Mouse (Mus musculus) lung, postnatal 36 days (tissue): ENCODE results near the gene Cdca7l.
"Not testable (repeated sequence)": the region's sequence is repeated elsewhere in the genome, so short reads cannot be mapped to it uniquely, and the experiment has no call there.

Experiments
- DNase-seq: peaks from one replicate; pipeline ENCODE4 v3.0.0; 2022; ENCODE audit warnings: mixed read lengths

The Cdca7l gene

DNA sequence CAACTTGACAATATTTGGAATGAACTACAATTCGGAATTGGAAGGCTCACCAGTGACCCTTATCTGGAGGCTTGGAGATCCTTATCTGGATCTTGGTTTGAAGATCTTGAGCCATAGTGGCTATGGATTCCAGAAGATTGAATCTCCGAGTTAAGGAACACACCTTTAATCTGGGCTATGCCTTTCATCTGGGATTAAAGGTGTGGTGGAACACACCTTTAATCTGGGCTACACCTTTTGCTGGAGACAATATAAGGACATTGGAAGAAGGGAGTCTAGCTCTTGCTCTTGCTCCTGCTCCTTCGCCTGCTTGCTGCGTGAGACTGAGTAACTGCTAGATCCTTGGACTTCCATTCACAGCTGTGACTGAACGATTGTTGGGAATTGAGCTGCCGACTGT, at the start of gene Cdca7l:
Gene Cdca7l, plus strand, starts transcription at position 301 of the 400 bp plus-strand sequence.
- not testable (repeated sequence) for DNase-seq

DNA sequence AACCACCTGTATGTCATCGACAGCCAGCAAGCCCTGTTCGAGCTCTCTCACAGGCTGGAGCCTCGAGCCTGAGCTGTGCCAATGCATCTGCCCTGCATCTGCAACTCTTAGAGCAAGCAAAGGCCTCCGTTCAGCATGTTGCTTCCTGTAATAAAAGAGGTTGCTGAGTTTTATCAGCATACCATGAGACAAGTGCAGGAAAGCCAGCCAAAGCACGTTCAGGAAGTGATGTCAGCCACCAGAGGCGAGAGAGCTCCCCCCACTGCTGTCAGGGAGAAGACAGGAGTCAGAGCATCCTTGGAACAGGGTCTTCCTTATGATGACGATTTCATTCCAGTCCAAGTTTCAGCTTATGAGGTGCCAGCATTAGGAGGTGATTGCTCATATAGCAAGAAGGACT, 48.1 kb upstream of the Cdca7l start:
- DNase-seq, result peak; percentile 59

DNA sequence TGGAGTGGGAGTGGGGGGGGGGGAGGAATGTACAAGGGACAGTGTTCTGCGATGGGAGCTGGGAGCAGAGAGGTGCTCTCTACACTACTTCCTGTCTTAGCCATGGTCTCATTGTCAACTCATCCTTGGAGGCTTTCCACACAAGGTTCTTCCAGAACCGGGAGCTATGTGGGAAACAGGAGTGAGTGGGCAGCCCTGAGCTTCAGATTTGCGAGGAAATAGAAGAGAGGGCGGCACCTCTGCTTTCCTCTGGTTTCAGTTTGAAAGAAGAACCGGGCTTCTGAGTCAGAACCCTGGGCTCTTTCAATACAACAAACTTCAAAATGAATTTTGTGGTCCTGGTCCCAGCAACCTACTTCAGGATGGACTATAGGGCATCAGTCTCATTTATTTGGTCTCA, 43.7 kb upstream of the Cdca7l start:
- no peak for DNase-seq

DNA sequence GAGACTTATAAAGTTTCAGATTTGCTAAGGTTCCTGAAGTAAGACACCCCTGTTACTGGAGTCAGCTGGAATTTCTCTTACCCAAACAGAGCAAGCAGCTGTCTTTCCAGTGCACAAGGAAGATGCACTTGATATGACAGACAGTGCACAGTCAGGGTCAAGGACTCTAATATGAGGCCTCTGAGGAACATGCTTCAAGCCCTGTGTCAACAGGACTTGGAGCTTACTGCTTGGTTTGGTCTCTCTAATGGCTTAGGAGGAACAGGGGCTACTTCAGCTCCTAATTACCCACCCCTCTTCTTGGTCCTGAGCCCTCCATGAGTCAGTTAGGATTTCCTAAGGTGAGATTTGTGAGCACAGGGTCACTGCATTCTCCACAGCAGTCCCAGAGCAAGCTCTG, 43.2 kb upstream of the Cdca7l start:
- DNase-seq, result no peak

DNA sequence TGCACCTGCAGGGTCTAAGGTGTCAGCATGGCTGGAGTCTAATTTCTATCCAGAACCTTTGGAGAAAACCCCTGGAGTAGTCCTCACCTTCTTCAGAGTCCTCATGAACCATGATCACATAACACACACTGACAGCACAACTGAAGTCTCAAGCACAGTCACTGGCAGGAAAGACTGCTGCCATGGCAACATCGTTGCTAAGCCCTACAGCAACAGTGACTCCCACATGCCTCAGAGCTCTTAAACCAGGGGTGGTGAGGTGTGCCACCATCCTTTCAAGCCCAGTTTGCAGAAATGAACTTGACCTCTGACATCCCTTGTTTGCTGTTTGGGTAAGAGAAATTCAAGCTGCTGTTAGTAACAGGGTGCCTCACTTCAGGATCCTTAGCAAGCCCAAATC, 42.4 kb upstream of the Cdca7l start:
- peak; percentile 71 for DNase-seq

DNA sequence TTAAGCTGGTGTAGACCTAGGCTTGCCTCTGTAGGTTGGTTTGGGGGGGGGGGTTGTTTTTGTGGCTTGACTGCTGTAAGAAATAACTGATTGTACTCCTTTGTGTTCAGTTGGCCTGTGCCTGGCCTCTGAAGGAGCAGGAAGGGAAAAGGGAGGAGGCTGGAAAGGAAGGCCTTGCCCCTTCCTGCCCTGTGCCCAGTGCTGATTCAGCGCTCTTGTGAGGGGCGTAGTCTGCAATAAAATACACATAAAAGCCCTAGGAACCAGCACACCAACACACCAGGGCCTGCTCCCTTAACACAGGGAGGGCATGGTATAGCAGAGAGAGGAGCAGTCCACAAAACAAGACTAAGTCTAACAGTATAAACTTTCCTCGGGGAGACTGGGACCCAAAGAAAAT, 40.8 kb upstream of the Cdca7l start:
- peak; percentile 69 for DNase-seq

DNA sequence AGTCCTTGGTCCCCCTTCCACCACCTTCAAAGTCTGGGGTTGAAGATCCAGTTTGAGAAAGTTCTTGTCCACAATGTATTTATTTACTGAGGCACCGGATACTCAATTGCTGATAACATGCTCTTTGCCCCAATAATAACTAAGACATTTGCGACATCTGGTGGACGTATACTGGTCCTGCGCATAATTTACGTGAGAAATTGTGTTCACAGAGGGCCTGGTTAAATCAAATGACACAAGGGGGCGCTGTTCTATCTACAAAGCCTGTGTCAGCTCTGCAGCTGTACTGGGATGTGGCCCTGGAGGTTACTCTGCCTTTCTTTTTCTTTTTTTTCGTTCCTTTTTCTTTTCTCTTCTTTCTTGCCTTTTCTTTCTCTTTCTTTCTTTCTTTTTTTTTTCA, 39.2 kb upstream of the Cdca7l start:
- peak; percentile 95 for DNase-seq

DNA sequence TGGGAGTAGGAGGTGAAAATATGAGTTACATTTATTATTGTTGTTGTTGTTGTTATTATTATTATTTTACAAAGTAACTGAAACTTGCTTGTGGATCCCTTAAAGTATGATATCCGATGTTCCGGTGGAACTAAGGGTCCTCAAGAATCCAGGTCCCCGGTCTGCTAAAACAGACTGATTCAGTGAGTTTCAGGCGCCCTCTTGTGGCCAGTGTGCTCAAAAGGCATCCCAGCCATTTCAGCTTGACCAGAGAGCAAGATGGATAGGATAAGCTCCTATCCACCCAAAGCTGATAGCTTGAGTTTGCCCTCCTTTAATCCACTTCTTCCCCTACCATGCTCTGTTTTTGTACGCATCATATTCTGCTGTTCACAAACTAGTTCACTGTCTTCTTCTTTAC, 35.0 kb upstream of the Cdca7l start:
- peak; percentile 91 for DNase-seq

DNA sequence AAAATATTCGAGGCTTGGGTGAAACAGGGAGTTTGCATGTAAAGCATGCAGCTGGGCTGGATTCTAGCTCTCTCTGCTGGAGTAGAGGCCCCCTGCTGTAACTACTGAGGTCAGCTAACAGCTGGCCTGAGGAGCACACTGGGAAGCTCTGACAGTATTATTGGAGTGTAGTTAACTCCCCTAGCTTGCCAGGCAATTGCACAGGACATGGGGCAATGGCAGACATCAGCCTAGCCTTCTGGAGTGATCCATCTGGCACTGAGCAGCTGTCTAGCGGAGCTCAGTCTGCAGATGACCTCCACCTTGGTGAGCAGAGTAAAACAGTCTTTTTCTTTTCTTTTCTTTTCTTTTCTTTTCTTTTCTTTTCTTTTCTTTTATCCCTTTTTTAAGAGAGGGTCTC, 33.9 kb upstream of the Cdca7l start:
- DNase-seq, result no peak

DNA sequence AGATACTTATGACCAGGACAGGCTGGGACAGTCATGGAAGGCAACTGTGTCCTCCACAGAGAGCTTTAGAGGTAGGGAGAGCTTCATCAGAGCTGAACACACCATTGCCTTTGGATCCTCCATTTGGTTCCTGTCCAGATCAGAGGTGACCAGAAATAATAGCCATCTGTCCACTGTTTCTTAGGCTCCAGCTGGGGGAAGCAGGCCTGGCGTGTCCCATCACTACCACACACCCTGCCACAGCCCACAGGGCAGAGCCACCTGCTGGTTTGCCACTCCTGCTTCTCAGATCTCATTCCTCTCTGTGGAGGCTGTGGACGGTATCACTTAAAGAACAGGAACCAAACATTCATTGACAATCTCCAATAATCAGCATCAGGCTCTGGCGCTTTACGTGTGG, 32.9 kb upstream of the Cdca7l start:
- DNase-seq, result no peak

DNA sequence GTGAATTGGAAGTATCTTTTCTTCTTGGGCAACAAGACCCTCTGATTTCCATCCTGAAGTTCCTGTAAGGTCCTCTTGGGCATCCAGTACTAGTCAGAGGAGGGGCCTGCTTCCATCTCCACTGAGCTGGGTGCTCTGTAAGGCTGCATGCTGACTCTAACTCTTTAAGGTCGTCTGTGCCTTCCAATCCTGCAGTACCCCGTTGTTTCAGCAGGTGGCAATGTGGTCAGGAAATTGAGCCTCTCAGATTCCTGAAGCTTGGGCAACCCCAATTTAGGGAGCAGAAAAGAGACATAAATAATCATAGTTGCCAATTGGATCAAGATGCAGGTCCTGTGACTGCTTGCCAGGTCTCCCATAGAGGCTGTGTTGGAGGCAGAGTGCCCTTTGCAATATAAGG, 31.5 kb upstream of the Cdca7l start:
- DNase-seq, result peak; percentile 79

DNA sequence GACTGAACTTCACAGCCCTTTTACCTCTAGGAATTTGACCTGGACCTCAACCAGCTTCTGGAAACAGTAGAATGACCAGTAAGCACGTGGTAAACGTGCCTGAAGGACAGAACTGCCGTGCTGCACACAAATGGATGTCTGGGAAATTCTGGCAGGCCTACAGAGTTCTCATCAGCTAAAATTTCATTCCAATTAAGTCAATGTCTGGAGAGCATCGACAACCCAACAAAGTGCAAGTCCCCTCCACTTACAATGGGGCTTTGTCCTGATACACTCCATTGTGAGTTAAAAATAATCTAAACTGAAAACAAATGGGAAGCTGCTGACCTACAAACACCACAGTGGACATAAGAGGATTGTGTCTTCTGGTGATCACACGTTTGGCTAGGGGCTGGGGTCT, 27.2 kb upstream of the Cdca7l start:
- no peak for DNase-seq

DNA sequence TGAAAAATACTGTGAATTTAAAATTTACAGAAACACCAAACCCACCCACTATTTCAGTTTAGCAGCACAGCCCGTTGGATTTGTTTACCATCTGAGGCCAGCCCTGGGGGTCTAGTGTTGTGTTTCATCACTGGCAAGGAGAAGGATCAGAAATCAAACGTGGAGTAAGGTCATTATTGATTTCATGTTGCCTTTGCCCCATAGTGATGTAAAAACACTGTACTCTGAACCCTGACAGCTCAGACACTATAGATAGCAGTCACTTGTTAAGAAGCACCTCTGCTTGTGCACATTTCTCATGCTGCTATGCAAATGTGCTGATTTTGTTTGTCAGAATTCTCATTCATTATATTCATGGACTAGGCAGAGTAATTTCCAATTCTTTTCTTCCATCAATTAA, 22.7 kb upstream of the Cdca7l start:
- no peak for DNase-seq

DNA sequence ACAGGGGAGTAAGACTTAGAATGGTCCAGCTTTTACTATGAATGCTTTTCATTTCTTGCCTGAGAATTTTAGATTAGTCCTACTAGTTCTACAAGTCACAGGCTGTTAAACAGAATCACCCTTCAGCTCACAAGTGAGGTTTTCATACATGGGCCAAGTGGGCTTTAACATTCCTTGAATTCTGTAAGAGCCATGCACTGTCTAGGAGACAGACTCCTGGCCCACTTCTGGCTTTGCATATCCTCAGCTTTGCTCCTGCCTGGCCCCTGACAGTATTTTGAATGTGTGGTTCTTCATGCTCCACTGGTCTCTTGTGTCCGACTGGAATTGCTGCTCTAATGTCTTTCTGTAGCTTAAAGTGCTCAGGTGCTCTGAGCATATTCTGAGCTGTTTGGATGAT, 20.7 kb upstream of the Cdca7l start:
- no peak for DNase-seq

DNA sequence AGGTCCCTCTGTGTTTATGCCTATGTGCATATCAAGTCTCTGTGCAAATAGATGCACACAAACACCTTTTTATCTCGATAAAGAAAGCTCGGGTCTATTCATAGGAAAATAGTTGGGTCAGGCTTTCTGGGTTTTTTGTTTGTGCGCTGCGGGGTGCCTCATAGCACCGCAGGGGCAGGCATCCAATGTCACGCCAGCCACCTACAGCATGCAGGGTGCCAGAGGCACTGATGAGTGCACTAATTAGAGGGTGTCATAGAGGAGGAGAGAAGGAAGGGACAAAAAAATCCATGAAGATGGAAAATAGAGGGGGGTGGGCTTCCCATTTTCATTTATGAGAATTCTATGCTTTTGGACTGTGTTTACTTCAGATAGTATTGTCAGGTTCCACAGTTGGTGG, 17.5 kb upstream of the Cdca7l start:
- no peak for DNase-seq

DNA sequence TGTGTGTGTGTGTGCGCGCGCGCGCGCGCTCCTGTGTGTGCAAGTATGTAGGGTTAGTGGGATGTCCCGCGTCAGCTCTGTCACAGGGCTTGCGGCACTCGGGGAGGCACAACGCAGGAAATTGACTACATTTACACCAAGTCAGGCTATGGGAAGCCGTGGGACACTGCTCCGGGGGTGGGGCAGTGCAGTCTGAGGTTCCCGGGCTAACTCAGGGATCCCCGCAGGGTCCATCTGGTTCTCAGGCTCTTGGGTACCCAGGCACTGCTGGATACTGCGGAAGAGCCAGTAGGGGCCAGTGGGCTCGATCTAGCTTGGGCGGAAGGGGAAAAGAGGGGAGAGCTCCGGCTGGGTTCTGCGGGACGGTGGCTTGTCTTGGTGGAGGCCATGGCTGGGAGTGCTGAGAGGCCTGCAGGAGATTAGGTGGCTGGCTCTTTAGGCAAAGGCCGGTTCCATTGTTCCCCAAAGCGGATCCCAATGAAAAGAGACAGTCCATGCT, 15.5 kb upstream of the Cdca7l start:
- no peak for DNase-seq

DNA sequence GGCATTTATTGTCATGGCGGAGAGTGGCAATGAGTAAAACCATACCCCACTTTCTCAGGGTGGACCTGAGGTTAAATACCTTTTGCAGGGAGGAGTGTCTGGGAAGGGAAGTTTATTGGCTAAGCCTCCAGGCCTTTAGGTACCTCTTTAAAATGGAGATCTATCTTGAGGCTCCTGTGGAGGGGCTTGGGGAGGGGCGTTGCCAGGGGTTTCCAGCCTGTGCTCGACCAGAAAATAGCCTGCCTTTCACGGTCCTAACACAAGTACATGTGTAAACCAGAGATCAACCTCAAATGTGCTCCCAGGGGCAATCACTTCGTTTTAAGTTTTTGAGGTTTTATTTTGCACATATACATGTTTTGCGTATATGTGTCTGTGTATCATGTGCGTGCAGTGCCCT, 15.1 kb upstream of the Cdca7l start:
- no peak for DNase-seq

DNA sequence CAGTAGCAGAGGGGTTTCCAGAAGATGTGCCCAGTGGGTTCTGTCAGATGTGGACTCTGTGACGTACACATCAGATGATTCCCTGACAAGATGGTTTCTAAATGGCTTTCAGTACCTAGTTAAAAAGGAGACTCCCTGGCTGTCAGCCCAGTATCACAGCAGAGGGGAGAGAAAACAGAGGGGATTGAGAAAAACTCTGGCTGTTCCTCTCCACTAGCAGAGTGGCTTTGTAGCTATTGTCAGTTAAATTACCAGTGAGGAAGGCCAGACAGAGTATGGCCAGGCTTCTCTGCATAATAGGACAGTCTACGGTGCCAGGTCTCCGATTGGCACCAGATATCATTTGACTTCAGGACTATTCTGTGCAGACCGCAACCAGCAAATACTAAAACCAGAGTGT, 8.8 kb upstream of the Cdca7l start:
- DNase-seq, result no peak

DNA sequence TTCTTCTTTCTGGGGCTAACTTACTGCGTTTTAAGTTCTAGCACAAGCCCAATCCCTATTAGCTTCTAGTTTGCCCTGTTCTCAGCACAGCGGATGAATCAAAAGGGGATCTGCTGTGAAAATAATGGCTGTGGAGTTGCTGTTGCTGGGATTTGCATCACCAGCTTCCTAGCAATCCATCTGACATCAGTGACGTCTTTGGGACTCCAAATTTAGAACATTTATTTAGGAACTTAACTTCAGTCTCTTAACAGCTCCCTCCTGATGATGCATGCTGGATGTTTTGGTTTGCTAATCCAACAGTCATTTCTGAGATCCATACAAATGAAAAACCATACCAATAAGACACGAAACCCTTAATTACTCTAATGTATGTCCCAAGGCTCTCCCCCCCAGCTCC, 1.5 kb downstream of the Cdca7l start:
- DNase-seq, result no peak

DNA sequence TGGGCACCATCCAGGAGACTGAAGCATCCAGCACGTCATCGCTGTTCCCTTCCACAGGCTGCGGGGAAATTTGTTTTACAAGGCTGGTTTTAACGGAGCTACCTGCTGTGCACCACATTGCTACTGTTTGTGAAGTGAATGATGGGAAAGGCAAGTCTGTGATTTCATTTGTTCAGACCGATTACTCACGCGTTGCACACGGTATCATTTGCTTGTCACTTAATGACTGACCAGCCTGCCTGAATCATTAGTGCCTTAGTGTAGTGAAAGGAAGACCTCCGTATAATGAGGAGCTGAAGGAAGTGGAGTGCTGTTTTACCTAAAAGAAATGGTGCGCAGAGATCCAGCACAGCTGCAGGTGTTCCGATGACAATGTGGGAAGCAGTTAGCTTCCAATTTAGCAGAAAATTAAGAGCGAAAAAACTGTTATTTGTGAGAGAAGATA, 1.9 kb downstream of the Cdca7l start:
- DNase-seq, result no peak

DNA sequence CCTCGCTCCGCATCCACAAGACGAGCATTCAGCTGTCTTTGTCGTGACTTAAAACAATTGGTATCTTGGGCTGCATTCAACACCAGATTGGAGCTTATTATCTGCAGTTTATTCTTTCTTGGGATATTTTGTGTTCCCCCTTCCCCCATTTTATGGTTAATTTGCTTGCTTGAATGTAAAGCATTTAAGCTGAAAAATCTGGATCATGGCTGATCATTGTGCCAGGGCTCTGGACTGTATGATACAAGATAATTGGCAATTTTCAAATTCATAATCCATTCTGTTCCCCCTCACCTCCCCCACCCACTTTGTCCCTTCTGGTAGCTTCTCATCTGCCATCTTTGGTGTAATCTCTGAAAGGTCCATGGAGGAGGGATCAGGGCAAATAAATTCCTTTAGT, 2.4 kb downstream of the Cdca7l start:
- no peak for DNase-seq

DNA sequence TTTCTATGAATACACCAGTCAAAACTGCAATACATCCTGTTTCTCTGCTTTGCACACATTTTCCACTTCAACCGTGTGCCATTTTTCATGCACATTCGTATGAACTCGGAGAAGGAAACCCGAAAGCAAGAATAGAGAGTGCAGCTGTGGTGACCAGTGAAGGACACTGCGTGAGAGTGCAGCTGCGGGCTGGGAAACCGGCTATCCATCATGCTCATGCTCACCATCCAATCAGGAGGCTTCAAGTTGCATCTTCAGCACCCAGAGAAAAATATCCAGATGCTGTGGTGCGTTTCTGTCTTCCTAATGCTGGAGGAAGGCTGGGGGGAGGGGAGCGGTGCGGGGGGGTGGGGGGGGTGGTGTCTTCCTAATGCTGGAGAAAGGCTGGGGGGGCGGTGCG, 3.5 kb downstream of the Cdca7l start:
- DNase-seq, result no peak

DNA sequence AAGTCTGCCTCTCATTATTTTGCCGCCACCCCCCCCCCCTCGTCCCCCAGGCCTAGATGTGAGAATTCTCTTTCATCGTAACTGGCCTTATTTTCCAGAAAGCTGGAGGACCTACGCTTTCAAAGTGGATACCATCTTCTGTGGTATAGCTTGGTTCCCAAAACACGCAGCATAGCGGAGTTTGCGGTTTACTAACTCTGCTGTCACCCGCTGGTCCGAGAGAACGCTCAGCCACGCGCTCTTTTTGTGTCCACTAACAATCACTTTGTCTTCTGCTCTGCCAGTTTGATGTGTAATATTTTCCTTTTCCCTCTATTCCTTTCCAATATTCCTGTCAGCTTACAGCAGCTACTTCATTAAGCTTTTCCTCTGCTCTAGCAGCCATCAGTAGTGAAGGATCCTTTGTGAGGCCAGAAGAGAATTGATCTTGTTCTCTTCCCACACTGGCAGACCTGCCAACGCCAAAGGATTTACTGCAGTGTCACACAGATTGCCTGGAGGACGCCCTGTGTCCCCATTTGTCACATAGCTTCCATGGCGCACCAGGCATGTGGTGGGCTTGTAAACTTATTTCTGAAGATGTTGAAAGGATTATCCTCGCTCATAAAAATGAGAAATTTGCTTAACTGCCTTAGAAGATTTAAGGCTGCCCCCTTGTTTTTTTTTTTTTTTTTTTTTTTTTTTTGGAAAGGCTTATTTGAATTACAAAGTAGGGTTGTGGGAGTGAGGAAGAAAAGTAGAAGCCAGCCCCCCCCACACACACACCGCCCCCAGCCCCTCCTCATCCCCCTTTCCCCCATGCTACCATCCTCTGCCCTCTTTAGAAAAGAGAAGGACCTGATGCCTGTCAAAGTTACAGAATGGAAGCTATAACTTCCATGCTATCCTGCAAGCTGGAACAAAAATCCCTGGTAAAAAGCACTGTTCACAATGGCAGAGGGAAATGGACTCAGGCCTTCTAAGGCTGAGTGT, 4.6 kb downstream of the Cdca7l start:
- DNase-seq, result no peak

DNA sequence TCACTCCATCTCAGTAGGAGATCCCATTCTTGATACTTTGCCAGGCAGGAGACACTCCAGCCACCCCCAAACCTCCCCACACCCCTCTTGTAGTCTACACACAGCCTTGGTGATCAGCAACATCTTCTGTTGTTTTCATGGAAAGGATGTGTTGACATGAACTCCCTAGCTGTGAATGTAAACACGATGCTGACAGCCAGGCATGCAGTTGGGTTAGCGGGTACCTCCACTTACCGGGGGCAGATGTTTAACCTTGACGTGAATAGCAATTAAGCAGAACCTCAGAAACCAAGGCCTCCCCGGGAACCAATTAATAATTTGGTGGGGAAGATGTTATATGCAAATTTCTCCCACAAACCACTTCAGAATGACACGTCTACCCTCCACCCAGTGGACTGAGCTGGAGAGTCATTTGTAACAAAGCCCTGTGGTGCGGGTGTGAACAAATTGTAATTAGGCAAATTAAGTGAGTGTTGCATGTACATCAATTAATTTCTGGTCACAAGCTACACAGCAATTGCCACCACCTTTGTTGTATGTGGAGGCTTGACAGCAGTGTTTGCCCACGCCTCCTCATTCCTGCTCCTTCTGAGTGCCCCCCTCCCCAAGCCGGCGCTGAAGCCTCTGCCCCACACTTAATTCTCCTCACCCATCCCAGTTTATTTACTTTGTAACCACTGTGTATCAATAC, 5.4 kb downstream of the Cdca7l start:
- no peak for DNase-seq
